Mouse (Mus musculus) lung, adult 2 months (tissue): ENCODE results near the gene Synj2. TPM values are rescaled to one million over a fixed set of nuclear protein-coding genes. Genes with fewer than 3 reads are reported as not detected.
A peak's percentile ranks its signal among the peaks of the same experiment; 100 is the strongest.

Experiments used
- DNase-seq: peaks from one replicate; pipeline ENCODE4 v3.0.0; 2022
- H3K4me1 ChIP-seq: fragments of 200-500 bp; 2 replicates; pipeline ENCODE4 v1.6.1; 2011; ENCODE audit warnings: low read length; ENCODE audit not compliant: control insufficient read depth, insufficient read depth
- H3K4me3 ChIP-seq: fragments of 200-500 bp; replicated peaks from 2 replicates; pipeline ENCODE3; 2011; ENCODE audit warnings: low read depth, mild to moderate bottlenecking, control low read depth, low read length; ENCODE audit errors: extremely low read depth
- CTCF ChIP-seq: fragments of 200-500 bp; IDR thresholded peaks from 2 replicates; pipeline ENCODE4 v1.5.1; 2011; ENCODE audit warnings: mild to moderate bottlenecking, low read length, control low read depth; ENCODE audit not compliant: insufficient read depth
- POLR2A ChIP-seq: fragments of 200-500 bp; IDR thresholded peaks from 2 replicates; pipeline ENCODE4 v1.6.1; 2011; ENCODE audit warnings: low read depth, mild to moderate bottlenecking, control low read depth, low read length, borderline replicate concordance; ENCODE audit errors: extremely low read depth
- WGBS: fragments of 180-500 bp; shearing (Covaris S2); methylation state at CpG from one replicate; pipeline ENCODE4 v1.1.7; 2018; 5-methylcytosine and 5-hydroxymethylcytosine counted together
- polyA plus RNA-seq: library from polyadenylated mRNA; depleted of rRNA; stranded (reverse); fragments of >200 nt; gene quantifications from 2 replicates; pipeline ENCODE4 v1.2.3, GENCODE M21; 2012

Synj2 gene
- polyA plus RNA-seq, 1 experiment: 10.9 TPM

- TF ChIP-seq POLR2A: no peak
- no peak for TF ChIP-seq CTCF
- no peak for DNase-seq
- Histone ChIP-seq H3K4me1 (peaks cover 11% of the 10 kb centered on the region), H3K4me3 (no peak overlapping the region)
- WGBS: 73% methylated on average over 6 of the region's 6 CpGs
These were observed 27.5 kb downstream of the Synj2 start for GRCm38 (mm10) chr17:5968562-5968961.

- TF ChIP-seq POLR2A: no peak
- TF ChIP-seq CTCF: no peak
- WGBS: 56% methylated on average over 3 of the region's 3 CpGs
- peaks cover 11% of the 10 kb centered on the region for H3K4me1 ChIP-seq
- H3K4me3 ChIP-seq: no peak overlapping the region
- DNase-seq: no peak
These were observed 28.2 kb downstream of the Synj2 start for GRCm38 (mm10) chr17:5969246-5969645.

GRCm38 (mm10) chr17:5970298-5970821 lies 29.3 kb downstream of the Synj2 start:
- 75% methylated on average over 5 of the region's 5 CpGs for WGBS
- H3K4me1 ChIP-seq: peaks cover 11% of the 10 kb centered on the region
- H3K4me3 ChIP-seq: no peak overlapping the region
- DNase-seq: no peak
- TF ChIP-seq CTCF (no peak), POLR2A (no peak)

- Histone ChIP-seq H3K4me1 (peaks cover 21% of the 10 kb centered on the region), H3K4me3 (no peak overlapping the region)
- WGBS: 78% methylated on average over 8 of the region's 8 CpGs
- TF ChIP-seq CTCF: no peak
- TF ChIP-seq POLR2A: no peak
- DNase-seq: no peak
These were observed 32.5 kb downstream of the Synj2 start for GRCm38 (mm10) chr17:5973536-5973935.

- Histone ChIP-seq H3K4me1 (peaks cover 26% of the 10 kb centered on the region), H3K4me3 (peak overlapping the region; percentile 57)
- TF ChIP-seq POLR2A: peak; percentile 36; the same call in 1 of the 2 replicates
- TF ChIP-seq CTCF: no peak
- 26% methylated on average over 23 of the region's 23 CpGs for WGBS
- DNase-seq: peak; percentile 51
These were observed 34.3 kb downstream of the Synj2 start for GRCm38 (mm10) chr17:5975099-5975977.

- Histone ChIP-seq H3K4me3 (peak overlapping the region; percentile 57), H3K4me1 (peaks cover 26% of the 10 kb centered on the region)
- DNase-seq: peak; percentile 60
- WGBS: 26% methylated on average over 20 of the region's 20 CpGs
- TF ChIP-seq POLR2A (peak; percentile 29; the same call in 1 of the 2 replicates), CTCF (no peak)
These were observed 35.4 kb downstream of the Synj2 start for GRCm38 (mm10) chr17:5976221-5977055.

GRCm38 (mm10) chr17:5977056-5977920 lies 36.2 kb downstream of the Synj2 start:
- TF ChIP-seq CTCF: no peak
- TF ChIP-seq POLR2A: peak; percentile 81; the same call in 1 of the 2 replicates
- H3K4me1 ChIP-seq: peaks cover 26% of the 10 kb centered on the region
- WGBS: 35% methylated on average over 16 of the region's 16 CpGs
- peak overlapping the region; percentile 42 for H3K4me3 ChIP-seq
- peak; percentile 54 for DNase-seq

- Histone ChIP-seq H3K4me3 (no peak overlapping the region), H3K4me1 (peaks cover 26% of the 10 kb centered on the region)
- WGBS: 28% methylated on average over 8 of the region's 8 CpGs
- peak; percentile 40 for DNase-seq
- no peak for TF ChIP-seq CTCF
- no peak for TF ChIP-seq POLR2A
These were observed 36.9 kb downstream of the Synj2 start for GRCm38 (mm10) chr17:5977921-5978504.
